Mouse (Mus musculus): ENCODE results near the gene Ago4. TPM values are rescaled to one million over a fixed set of nuclear protein-coding genes. Genes with fewer than 3 reads are reported as not detected.

Gene Ago4
- polyA plus RNA-seq, 1 experiment from 2014 or later: 5.7 TPM

DNA sequence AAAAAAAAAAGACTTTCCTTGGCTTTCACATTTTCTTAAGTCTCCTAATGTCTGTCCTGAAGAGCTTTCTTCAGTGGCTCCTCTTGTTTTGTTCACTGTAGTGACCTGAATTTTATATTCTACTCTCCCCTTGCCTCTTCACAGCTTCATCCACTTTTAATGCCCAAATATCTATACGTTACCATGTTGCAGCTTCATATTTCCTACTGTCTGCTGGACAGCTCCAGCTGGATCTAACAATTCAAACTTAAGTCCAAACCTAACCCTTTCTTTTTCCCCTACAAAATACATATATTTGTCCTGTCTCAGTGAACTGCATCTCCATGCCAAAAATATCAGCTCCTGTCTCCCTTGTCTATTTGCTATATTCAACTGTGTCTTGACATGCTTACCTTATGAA, 63.9 kb downstream of the Ago4 start:
- Histone ChIP-seq H3K9ac (ENCODE audit: low read length) (no peak overlapping the region; the same call in 1 of the 2 replicates), H3K4me3 (ENCODE audit: low read depth, low read length) (no peak overlapping the region), H3K4me1 (ENCODE audit: control insufficient read depth, insufficient read depth, low read length) (peaks cover 29% of the 10 kb centered on the region), H3K36me3 (ENCODE audit: control insufficient read depth, insufficient read depth, low read length) (no peaks in the 10 kb centered on the region), H3K27me3 (replicated peaks; ENCODE audit: control insufficient read depth, insufficient read depth, low read length) (no peaks in the 10 kb centered on the region), H3K27ac (ENCODE audit: low read depth, low read length) (no peak overlapping the region), H3K9me3 (replicated peaks; ENCODE audit: control insufficient read depth, low read length) (no peaks in the 10 kb centered on the region), H3K4me2 (ENCODE audit: low read length) (no peak overlapping the region; the same call in 1 of the 2 replicates)
- DNase-seq (ENCODE audit: low spot score) (no peak), ATAC-seq (no peak)
- 83% methylated on average over 1 of the region's 1 CpGs for WGBS

DNA sequence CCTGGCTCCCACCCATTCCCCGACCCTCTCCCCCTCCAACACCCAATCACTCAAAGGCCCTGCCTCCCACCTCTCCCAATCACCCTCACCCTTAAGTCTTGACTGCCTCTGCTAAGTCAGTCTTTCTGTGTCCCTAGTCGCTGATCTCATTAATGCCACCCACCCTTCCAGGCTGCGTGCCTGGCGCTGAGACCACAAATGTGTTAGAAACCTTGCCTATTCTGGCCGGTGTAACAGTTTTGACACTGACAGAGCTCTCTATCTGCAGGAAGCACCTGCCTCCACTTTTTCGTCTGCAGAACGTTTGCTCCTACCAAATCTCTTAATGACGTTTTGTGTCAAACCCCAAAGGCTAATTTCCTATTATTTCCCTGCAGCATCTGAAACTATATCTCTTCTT, 64.3 kb downstream of the Ago4 start:
- Histone ChIP-seq H3K9me3 (replicated peaks; ENCODE audit: control insufficient read depth, low read length) (no peaks in the 10 kb centered on the region), H3K27ac (ENCODE audit: low read depth, low read length) (peak overlapping the region; percentile 98), H3K36me3 (ENCODE audit: control insufficient read depth, insufficient read depth, low read length) (no peaks in the 10 kb centered on the region), H3K27me3 (replicated peaks; ENCODE audit: control insufficient read depth, insufficient read depth, low read length) (no peaks in the 10 kb centered on the region), H3K9ac (ENCODE audit: low read length) (peak overlapping the region; percentile 98; the same call in 1 of the 2 replicates), H3K4me1 (ENCODE audit: control insufficient read depth, insufficient read depth, low read length) (peaks cover 33% of the 10 kb centered on the region), H3K4me3 (ENCODE audit: low read depth, low read length) (peak overlapping the region; percentile 93), H3K4me2 (ENCODE audit: low read length) (peak overlapping the region; percentile 60)
- DNase-seq (ENCODE audit: low spot score): no peak
- ATAC-seq: no peak
- WGBS: 4% methylated on average over 8 of the region's 8 CpGs

DNA sequence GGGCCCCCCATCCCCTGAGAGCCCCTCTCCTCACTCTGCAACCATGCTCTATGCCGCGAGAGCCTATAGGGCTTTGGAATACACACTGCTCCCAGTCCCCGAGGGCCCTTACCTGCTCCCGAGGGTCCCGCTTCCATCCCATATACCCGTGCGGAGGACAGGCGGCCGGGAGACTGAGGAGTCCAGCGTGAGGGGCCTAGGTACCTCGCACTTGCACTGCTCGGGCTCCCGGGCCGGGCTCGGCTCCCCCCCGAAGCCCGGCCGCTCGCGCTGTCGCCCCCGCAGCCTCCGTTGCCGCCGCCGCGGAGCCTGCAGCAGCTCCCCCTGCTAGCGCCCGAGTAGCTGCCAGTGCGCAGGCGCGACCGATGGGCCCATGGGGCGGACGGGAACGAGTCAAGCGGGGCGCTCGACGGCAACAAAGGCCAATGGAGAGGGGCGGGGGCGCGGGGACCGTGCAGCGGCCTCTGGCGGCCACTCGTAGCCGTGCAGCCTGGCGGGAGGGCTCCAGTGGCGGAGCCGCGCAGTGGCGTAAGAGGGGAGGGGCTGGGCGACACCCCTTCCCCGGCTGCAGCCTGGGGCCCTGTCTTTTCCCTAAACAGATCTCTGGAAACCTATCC, 64.9 kb downstream of the Ago4 start, which contains the start of gene Ago1:
Gene Ago1, minus strand, starts transcription at position 299 of the 617 bp plus-strand sequence.
- Histone ChIP-seq H3K4me2 (ENCODE audit: low read length) (peak within 1 kb of the TSS; percentile 60), H3K36me3 (ENCODE audit: control insufficient read depth, insufficient read depth, low read length) (0 out of 2 replicates have a peak, but pooled peaks cover 4% of the 10 kb centered on the region), H3K9ac (ENCODE audit: low read length) (peak within 1 kb of the TSS; percentile 98), H3K9me3 (replicated peaks; ENCODE audit: control insufficient read depth, low read length) (no peaks in the 10 kb centered on the region), H3K27ac (ENCODE audit: low read depth, low read length) (peak within 1 kb of the TSS; percentile 98), H3K4me3 (ENCODE audit: low read depth, low read length) (peak within 1 kb of the TSS; percentile 93), H3K4me1 (ENCODE audit: control insufficient read depth, insufficient read depth, low read length) (peaks cover 37% of the 10 kb centered on the region), H3K27me3 (replicated peaks; ENCODE audit: control insufficient read depth, insufficient read depth, low read length) (no peaks in the 10 kb centered on the region)
- ATAC-seq: peak; percentile 84
- under 1% methylated on average over 53 of the region's 55 CpGs for WGBS
- DNase-seq (ENCODE audit: low spot score): peak; percentile 97

DNA sequence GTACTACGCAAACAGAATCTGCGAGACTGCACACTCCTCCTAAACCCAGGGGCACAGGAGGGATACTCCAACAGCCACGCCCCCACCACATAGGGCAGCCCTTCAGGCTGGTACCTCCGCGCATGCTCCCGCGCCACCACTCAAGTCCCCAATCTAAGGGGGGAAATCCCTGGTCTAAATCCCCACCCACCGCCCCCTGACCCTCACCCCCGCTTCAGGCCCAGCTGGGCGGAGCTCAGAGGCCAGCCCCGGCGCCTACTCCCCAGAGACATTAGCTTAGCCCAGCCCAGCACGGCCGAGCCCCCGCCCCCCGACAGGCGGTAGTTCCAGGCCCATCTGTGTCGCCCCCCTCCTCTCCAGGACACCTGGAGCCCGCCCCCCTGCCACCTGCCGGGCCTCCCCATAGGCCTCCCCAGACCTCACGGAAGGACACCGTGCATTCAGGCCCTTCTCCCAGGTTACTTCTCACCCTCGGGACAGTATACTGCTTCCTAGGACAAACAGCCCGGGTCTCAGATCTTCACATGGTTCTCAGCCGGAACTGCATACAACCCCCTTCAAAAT, 65.5 kb downstream of the Ago4 start:
- Histone ChIP-seq H3K27me3 (replicated peaks; ENCODE audit: control insufficient read depth, insufficient read depth, low read length) (no peaks in the 10 kb centered on the region), H3K27ac (ENCODE audit: low read depth, low read length) (peak overlapping the region; percentile 98), H3K4me2 (ENCODE audit: low read length) (peak overlapping the region; percentile 60), H3K9me3 (replicated peaks; ENCODE audit: control insufficient read depth, low read length) (no peaks in the 10 kb centered on the region), H3K4me3 (ENCODE audit: low read depth, low read length) (peak overlapping the region; percentile 93), H3K4me1 (ENCODE audit: control insufficient read depth, insufficient read depth, low read length) (peaks cover 38% of the 10 kb centered on the region), H3K36me3 (ENCODE audit: control insufficient read depth, insufficient read depth, low read length) (0 out of 2 replicates have a peak, but pooled peaks cover 5% of the 10 kb centered on the region), H3K9ac (ENCODE audit: low read length) (peak overlapping the region; percentile 98)
- ATAC-seq (peak; percentile 65), DNase-seq (ENCODE audit: low spot score) (peak; percentile 87)
- WGBS: 1% methylated on average over 25 of the region's 25 CpGs

DNA sequence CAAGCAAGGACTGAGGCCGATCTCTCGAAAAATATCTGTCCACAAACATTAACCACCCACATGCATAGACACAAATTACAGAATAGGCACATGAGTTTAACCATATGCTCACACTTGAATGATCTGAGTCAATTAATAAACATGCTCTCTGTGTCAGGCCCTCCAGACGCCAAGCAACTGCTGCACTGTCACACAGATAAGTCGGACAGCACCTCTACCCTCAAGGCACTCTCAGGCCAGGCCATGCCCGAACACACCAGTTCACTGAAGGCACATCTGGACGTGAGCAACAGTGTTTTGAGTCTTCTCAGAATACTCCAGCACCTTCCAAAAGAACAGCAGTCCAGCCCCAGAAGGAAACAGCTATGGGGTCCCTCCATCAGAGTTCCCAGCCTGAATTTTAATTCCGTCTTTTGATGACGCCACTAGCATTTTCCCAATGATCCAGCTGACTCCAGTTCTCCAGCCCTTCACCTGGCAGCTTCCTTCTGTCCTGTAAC, 67.0 kb downstream of the Ago4 start:
- 9% methylated on average over 8 of the region's 8 CpGs for WGBS
- ATAC-seq (no peak), DNase-seq (ENCODE audit: low spot score) (no peak)
- Histone ChIP-seq H3K4me1 (ENCODE audit: control insufficient read depth, insufficient read depth, low read length) (peaks cover 38% of the 10 kb centered on the region), H3K27ac (ENCODE audit: low read depth, low read length) (peak overlapping the region; percentile 98), H3K4me2 (ENCODE audit: low read length) (peak overlapping the region; percentile 60), H3K36me3 (ENCODE audit: control insufficient read depth, insufficient read depth, low read length) (0 out of 2 replicates have a peak, but pooled peaks cover 5% of the 10 kb centered on the region), H3K9me3 (replicated peaks; ENCODE audit: control insufficient read depth, low read length) (no peaks in the 10 kb centered on the region), H3K9ac (ENCODE audit: low read length) (peak overlapping the region; percentile 54), H3K27me3 (replicated peaks; ENCODE audit: control insufficient read depth, insufficient read depth, low read length) (no peaks in the 10 kb centered on the region), H3K4me3 (ENCODE audit: low read depth, low read length) (peak overlapping the region; percentile 93)

DNA sequence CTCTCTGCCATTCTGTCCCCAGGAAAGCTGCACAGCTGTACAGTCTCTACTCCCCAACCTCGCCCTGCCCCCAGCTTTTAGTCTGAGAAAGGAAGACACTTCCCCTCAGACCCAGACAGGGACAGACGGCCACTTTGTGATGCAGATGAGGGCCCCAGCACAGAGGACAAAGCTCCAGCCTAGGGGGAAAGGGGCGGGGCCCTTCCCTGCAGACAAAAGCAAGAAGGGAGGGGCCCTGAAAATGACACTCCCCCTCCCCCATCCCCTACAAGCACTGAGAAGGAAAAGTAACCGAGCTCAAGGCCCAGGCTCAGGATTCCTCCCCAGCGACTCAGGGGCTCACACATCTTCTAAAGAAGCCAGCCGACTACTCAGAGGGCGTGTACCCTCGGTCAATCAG, 67.4 kb downstream of the Ago4 start:
- peak overlapping the region; percentile 54 for H3K9ac ChIP-seq (ENCODE audit: low read length)
- ATAC-seq: peak; percentile 62
- H3K27ac ChIP-seq (ENCODE audit: low read depth, low read length): peak overlapping the region; percentile 98
- no peaks in the 10 kb centered on the region for H3K9me3 ChIP-seq (replicated peaks; ENCODE audit: control insufficient read depth, low read length)
- no peaks in the 10 kb centered on the region for H3K27me3 ChIP-seq (replicated peaks; ENCODE audit: control insufficient read depth, insufficient read depth, low read length)
- WGBS: 2% methylated on average over 8 of the region's 8 CpGs
- 0 out of 2 replicates have a peak, but pooled peaks cover 5% of the 10 kb centered on the region for H3K36me3 ChIP-seq (ENCODE audit: control insufficient read depth, insufficient read depth, low read length)
- peaks cover 38% of the 10 kb centered on the region for H3K4me1 ChIP-seq (ENCODE audit: control insufficient read depth, insufficient read depth, low read length)
- DNase-seq (ENCODE audit: low spot score): peak; percentile 93
- H3K4me2 ChIP-seq (ENCODE audit: low read length): peak overlapping the region; percentile 60
- peak overlapping the region; percentile 93 for H3K4me3 ChIP-seq (ENCODE audit: low read depth, low read length)

DNA sequence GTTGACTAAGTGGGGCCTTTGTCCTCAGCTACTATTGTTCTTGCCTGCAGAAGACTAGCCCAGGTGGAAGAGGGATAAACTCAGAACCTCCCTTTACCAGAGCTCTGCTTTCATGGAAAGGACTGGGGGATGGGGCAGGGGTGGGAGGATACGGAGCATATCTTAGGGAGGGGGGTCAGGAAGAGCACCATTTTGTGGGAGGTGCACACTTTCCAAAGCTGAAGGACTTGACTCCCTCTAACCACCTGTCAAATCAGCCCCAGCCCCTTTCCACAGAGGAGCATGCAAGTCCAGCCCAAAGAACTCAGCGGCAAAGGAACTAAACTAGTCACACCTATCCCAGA, 68.4 kb downstream of the Ago4 start:
- DNase-seq (ENCODE audit: low spot score): peak; percentile 32
- Histone ChIP-seq H3K9me3 (replicated peaks; ENCODE audit: control insufficient read depth, low read length) (no peaks in the 10 kb centered on the region), H3K9ac (ENCODE audit: low read length) (peak overlapping the region; percentile 54), H3K27me3 (replicated peaks; ENCODE audit: control insufficient read depth, insufficient read depth, low read length) (no peaks in the 10 kb centered on the region), H3K27ac (ENCODE audit: low read depth, low read length) (peak overlapping the region; percentile 98), H3K4me3 (ENCODE audit: low read depth, low read length) (peak overlapping the region; percentile 93), H3K4me2 (ENCODE audit: low read length) (peak overlapping the region; percentile 60), H3K36me3 (ENCODE audit: control insufficient read depth, insufficient read depth, low read length) (peaks cover 14% of the 10 kb centered on the region), H3K4me1 (ENCODE audit: control insufficient read depth, insufficient read depth, low read length) (peaks cover 38% of the 10 kb centered on the region)
- WGBS: 3% methylated on average over 2 of the region's 2 CpGs
- no peak for ATAC-seq

DNA sequence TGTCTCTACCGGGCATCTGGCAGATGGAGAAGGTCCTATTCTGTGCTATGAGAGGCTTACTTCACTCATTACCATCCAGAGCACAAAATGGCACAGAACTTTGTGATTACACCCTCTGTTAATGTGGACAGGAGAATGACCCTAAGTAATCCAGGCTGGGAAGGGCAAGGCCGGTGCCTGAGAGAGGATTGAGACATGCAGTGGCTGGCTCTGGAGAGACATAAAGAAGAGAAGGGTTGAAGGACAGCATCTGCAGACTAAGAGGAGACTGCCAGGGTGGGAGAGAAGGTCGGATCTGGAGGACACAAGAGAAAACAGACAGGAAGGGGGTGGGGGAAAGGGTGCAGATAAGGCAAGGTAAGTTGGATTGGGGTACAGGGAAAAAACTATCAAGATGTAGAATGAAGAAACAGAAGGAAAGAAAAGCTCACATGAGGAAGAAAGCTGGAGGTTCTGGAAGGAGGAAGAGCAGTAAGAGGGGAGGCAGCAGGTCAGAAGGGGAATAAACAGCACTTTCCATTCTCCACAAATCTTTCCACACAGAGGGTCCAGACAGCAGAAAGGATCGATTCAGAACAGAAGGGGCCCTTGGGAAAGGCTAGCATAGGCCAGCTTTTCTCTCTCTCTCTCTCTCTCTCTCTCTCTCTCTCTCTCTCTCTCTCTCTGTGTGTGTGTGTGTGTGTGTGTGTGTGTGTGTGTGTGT, 68.9 kb downstream of the Ago4 start:
- Histone ChIP-seq H3K9me3 (replicated peaks; ENCODE audit: control insufficient read depth, low read length) (no peaks in the 10 kb centered on the region), H3K27me3 (replicated peaks; ENCODE audit: control insufficient read depth, insufficient read depth, low read length) (no peaks in the 10 kb centered on the region), H3K4me1 (ENCODE audit: control insufficient read depth, insufficient read depth, low read length) (peaks cover 38% of the 10 kb centered on the region), H3K9ac (ENCODE audit: low read length) (peak overlapping the region; percentile 42), H3K4me3 (ENCODE audit: low read depth, low read length) (peak overlapping the region; percentile 93; the same call in 1 of the 2 replicates), H3K36me3 (ENCODE audit: control insufficient read depth, insufficient read depth, low read length) (peaks cover 19% of the 10 kb centered on the region), H3K4me2 (ENCODE audit: low read length) (peak overlapping the region; percentile 60), H3K27ac (ENCODE audit: low read depth, low read length) (peak overlapping the region; percentile 98)
- WGBS: 10% methylated on average over 4 of the region's 4 CpGs
- DNase-seq (ENCODE audit: low spot score) (peak; percentile 6), ATAC-seq (no peak)

Measured in forebrain, embryonic 14.5 days (tissue).